Mouse (Mus musculus): ENCODE measurements at regions not wholly inside any gene's neighbourhood (a gene's known extent, or its start where the extent isn't known, plus 50 kb on each side); places are given as distances from the start of the nearest gene placed in this dataset.

DNA sequence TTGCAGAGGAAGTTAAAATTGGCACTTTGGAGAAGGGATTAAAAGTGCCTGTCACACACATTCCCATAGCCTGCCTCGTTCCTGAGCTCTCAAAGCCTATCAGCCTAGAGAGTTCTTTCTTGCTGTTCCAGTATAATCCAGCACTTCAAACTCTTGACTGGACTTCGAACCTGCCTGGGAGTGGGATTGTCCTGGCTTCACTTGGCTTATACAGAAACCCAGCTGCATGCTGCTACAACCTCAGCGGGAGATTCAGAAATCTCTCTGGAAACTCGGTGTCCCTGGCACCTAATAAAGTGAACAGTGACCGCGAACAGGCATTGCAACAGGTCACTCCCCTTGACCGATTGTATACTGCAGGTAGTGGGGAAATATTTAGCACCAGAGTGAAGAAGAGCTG is 149.1 kb upstream of the Mast4 start:
- TF ChIP-seq POLR2A (IDR thresholded peaks at IDR 0.05; ENCODE audit: insufficient read length, low read depth), result no peak
- no peak for TF ChIP-seq POLR2AphosphoS2 (IDR thresholded peaks at IDR 0.05; ENCODE audit: insufficient read length, low read depth)
- no peak for TF ChIP-seq MYOG (IDR thresholded peaks at IDR 0.05; ENCODE audit: control insufficient read depth in 1 of 3, insufficient read depth in 1 of 3, insufficient read length in 2 of 3, low read depth in 2 of 3)
- no peak for TF ChIP-seq TCF12 (IDR thresholded peaks at IDR 0.05; ENCODE audit: insufficient read depth, poor library complexity, severe bottlenecking)
- no peak for TF ChIP-seq TCF3 (IDR thresholded peaks at IDR 0.05; ENCODE audit: insufficient read length, low read depth)
- TF ChIP-seq REST (IDR thresholded peaks at IDR 0.05; ENCODE audit: insufficient read depth, insufficient read length), result no peak
- no peak for TF ChIP-seq CEBPB (IDR thresholded peaks at IDR 0.05; ENCODE audit: insufficient read depth, poor library complexity, severe bottlenecking)
- TF ChIP-seq E2F4 (IDR thresholded peaks at IDR 0.05; ENCODE audit: insufficient read depth), result no peak

All from myocyte (in vitro differentiated cells).